ENCODE assay signal across 30 mouse cellular contexts in genomic region chr3:32088762-32089161, GRCm38 (mm10).
"Had no signal": no experiment of that assay in that cellular context is flagged by ENCODE, and none has a peak within 500 bp of the region (broad histone marks: within the 10 kb centered on the region; RNA-seq: fewer than 3 reads in every experiment).

No protein-coding gene starts in this region.

- H3K27me3 ChIP-seq: limb, embryonic 12.5 days; limb, embryonic 13.5 days; limb, embryonic 15.5 days; liver, embryonic 12.5 days; liver, embryonic 13.5 days; liver, embryonic 15.5 days; lung, embryonic 15.5 days; megakaryocyte, embryonic 14.5 days; midbrain, embryonic 12.5 days; midbrain, embryonic 13.5 days; midbrain, embryonic 15.5 days; neural tube, embryonic 12.5 days had no signal

- H3K36me3 ChIP-seq: limb, embryonic 10.5 days; limb, embryonic 12.5 days; limb, embryonic 13.5 days; limb, embryonic 15.5 days; liver, embryonic 12.5 days; liver, embryonic 13.5 days; liver, embryonic 15.5 days; lung, embryonic 15.5 days; midbrain, embryonic 10.5 days; midbrain, embryonic 12.5 days; midbrain, embryonic 13.5 days; midbrain, embryonic 15.5 days; neural tube, embryonic 12.5 days had no signal

- H3K9me3 ChIP-seq: limb, embryonic 10.5 days; limb, embryonic 12.5 days; limb, embryonic 13.5 days; limb, embryonic 15.5 days; liver, embryonic 12.5 days; liver, embryonic 13.5 days; liver, embryonic 15.5 days; lung, embryonic 15.5 days; midbrain, embryonic 10.5 days; midbrain, embryonic 12.5 days; midbrain, embryonic 13.5 days; midbrain, embryonic 15.5 days; neural tube, embryonic 12.5 days had no signal

- H3K4me1 ChIP-seq: limb, embryonic 10.5 days; limb, embryonic 12.5 days; limb, embryonic 13.5 days; limb, embryonic 15.5 days; liver, embryonic 12.5 days; liver, embryonic 13.5 days; liver, embryonic 15.5 days; lung, embryonic 15.5 days; megakaryocyte, embryonic 14.5 days; midbrain, embryonic 10.5 days; midbrain, embryonic 12.5 days; midbrain, embryonic 13.5 days; midbrain, embryonic 15.5 days; neural tube, embryonic 12.5 days had no signal

- H3K9ac ChIP-seq: limb, embryonic 12.5 days; limb, embryonic 13.5 days; limb, embryonic 15.5 days; liver, embryonic 12.5 days; liver, embryonic 13.5 days; liver, embryonic 14.5 days; liver, embryonic 15.5 days; liver, postnatal 0 days; lung, embryonic 14.5 days; lung, embryonic 15.5 days; midbrain, embryonic 12.5 days; midbrain, embryonic 13.5 days; midbrain, embryonic 15.5 days; neural tube, embryonic 12.5 days had no signal

- H3K27ac ChIP-seq: limb, embryonic 10.5 days; limb, embryonic 12.5 days; limb, embryonic 13.5 days; limb, embryonic 15.5 days; liver, embryonic 12.5 days; liver, embryonic 13.5 days; liver, embryonic 14.5 days; liver, embryonic 15.5 days; lung, embryonic 15.5 days; macrophage; midbrain, embryonic 10.5 days; midbrain, embryonic 12.5 days; midbrain, embryonic 13.5 days; midbrain, embryonic 15.5 days; neural tube, embryonic 12.5 days had no signal

- H3K4me2 ChIP-seq: limb, embryonic 12.5 days; limb, embryonic 13.5 days; limb, embryonic 15.5 days; liver, embryonic 11.5 days; liver, embryonic 12.5 days; liver, embryonic 13.5 days; liver, embryonic 15.5 days; lung, embryonic 14.5 days; lung, embryonic 15.5 days; midbrain, embryonic 12.5 days; midbrain, embryonic 13.5 days; midbrain, embryonic 15.5 days; neural tube, embryonic 12.5 days had no signal

- DNase-seq: left cerebral cortex, postnatal 4 days; liver; liver, embryonic 13.5 days; liver, postnatal 0 days; lung, adult 18-20 months; lung, adult 2 months; lung, embryonic 14.5 days; lung, postnatal 10 days; lung, postnatal 14 days; lung, postnatal 36 days; lung, postnatal 4 days had no signal

- H3K4me3 ChIP-seq: limb, embryonic 10.5 days; limb, embryonic 12.5 days; limb, embryonic 13.5 days; limb, embryonic 15.5 days; liver, embryonic 12.5 days; liver, embryonic 13.5 days; liver, embryonic 15.5 days; lung, embryonic 15.5 days; megakaryocyte, embryonic 14.5 days; midbrain, embryonic 10.5 days; midbrain, embryonic 12.5 days; midbrain, embryonic 13.5 days; midbrain, embryonic 15.5 days; myocyte; neural tube, embryonic 12.5 days had no signal

- ATAC-seq: liver, embryonic 12.5 days; liver, postnatal 0 days; lung, postnatal 0 days; midbrain, embryonic 13.5 days; midbrain, embryonic 15.5 days; midbrain, embryonic 16.5 days had no signal
